3 mouse cellular contexts compared by ENCODE assay signal in the genomic region with DNA sequence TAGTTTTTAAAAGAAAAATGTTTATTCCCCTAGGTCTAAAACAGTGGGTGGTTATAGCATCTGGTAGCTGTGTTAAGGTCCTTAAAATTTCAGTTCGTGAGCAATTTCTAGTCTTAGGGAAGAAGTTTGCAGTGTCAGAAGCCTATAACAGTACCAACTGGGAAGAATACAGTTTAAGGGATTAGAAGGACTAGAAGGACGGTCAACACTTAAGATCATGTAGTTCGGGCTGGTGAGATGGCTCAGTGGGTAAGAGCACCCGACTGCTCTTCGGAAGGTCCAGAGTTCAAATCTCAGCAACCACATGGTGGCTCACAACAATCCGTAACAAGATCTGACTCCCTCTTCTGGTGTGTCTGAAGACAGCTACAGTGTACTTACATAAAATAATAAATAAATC. TPM values are rescaled to one million over a fixed set of nuclear protein-coding genes. Genes with fewer than 3 reads are reported as not detected.
"Had no signal": no experiment of that assay in that cellular context is flagged by ENCODE, and none has a peak within 500 bp of the region (broad histone marks: within the 10 kb centered on the region; RNA-seq: fewer than 3 reads in every experiment).

No protein-coding gene starts in this region.

RNA-seq across cellular contexts. Expression of a gene that starts 3.5 kb away (rescaled TPM):
- total RNA-seq: megakaryocyte, adult 5-6 weeks; monocyte, adult 5-6 weeks had no signal

RNA-seq across cellular contexts. Expression of a gene that starts 8.5 kb away (rescaled TPM):
- total RNA-seq: megakaryocyte-erythroid progenitor cell, adult 5-6 weeks; monocyte, adult 5-6 weeks had no signal
